Mouse (Mus musculus) liver, postnatal 0 days (tissue): ENCODE data around the gene Nfix.

Source experiments
- CTCF ChIP-seq: sonication (generic); IDR thresholded peaks from 2 replicates; pipeline ENCODE4 v1.5.1; 2016; ENCODE audit warnings: antibody characterized with exemption, low read depth
- EP300 ChIP-seq: IDR thresholded peaks from 2 replicates; pipeline ENCODE4 v1.6.1; 2016; ENCODE audit warnings: antibody characterized with exemption, low read depth, mild to moderate bottlenecking

GRCm38 (mm10) chr8:84780949-84781680 lies 19.0 kb downstream of the Nfix start:
- TF ChIP-seq CTCF (no peak), EP300 (no peak)
